Mouse (Mus musculus): ENCODE measurements around the gene Epha4. TPM values are rescaled to one million over a fixed set of nuclear protein-coding genes. Genes with fewer than 3 reads are reported as not detected.

Gene Epha4
- polyA plus RNA-seq, 1 experiment from 2014 or later, result 63.6 TPM

DNA sequence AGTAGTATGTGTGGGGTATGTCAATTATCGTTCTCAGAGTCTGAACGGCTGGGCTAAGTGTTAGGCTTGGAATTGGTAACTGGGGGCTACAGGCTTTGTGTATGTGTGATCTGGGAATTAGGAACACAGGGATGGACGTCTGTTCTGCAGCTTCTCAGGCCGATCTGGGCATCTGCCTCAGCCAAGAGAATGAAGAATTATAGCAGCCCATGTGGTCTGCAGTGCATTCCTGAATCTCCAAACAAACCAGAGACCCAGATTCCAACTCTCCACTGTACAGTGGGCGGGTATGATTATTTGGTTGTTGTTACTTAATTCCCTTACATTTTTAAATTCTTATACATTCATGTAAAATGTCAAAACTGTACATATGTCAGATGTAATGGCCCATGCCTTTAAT is 43.4 kb downstream of the Epha4 start:
- Histone ChIP-seq H3K4me2 (replicated peaks) (no peak overlapping the region), H3K27ac (no peak overlapping the region), H3K4me1 (peaks cover 20% of the 10 kb centered on the region), H3K9ac (no peak overlapping the region), H3K4me3 (no peak overlapping the region), H3K27me3 (no peaks in the 10 kb centered on the region), H3K9me3 (no peaks in the 10 kb centered on the region), H3K36me3 (0 out of 2 replicates have a peak, but pooled peaks cover 3% of the 10 kb centered on the region)
- no peak for ATAC-seq (ENCODE audit: insufficient number of reproducible peaks, insufficient read depth, low FRiP score, low TSS enrichment)
- WGBS, result 48% methylated on average over 5 of the region's 5 CpGs

DNA sequence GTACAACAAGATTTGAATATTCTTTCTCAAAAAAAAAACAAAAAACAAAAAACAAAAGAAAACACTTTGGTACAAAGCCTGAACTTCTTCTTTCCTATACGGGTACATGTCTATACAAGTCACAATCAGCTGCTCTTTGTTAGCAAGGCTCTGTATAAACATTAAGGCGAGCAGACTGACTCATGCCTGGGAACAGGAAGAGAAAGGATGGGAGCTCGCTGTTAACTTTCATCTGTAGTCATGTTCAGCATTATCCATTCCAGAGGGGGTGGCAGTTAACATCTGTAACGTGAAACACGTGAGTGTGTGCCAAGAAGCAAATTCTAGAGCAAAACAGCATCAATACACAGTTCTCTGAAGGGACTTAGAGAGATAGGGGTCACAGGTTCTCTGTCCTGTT is 43.9 kb downstream of the Epha4 start:
- Histone ChIP-seq H3K9ac (no peak overlapping the region), H3K4me2 (replicated peaks) (no peak overlapping the region), H3K27me3 (no peaks in the 10 kb centered on the region), H3K27ac (no peak overlapping the region), H3K4me1 (peaks cover 20% of the 10 kb centered on the region), H3K4me3 (no peak overlapping the region), H3K9me3 (no peaks in the 10 kb centered on the region), H3K36me3 (no peaks in the 10 kb centered on the region)
- WGBS, result 25% methylated on average over 5 of the region's 5 CpGs
- ATAC-seq (ENCODE audit: insufficient number of reproducible peaks, insufficient read depth, low FRiP score, low TSS enrichment), result no peak

DNA sequence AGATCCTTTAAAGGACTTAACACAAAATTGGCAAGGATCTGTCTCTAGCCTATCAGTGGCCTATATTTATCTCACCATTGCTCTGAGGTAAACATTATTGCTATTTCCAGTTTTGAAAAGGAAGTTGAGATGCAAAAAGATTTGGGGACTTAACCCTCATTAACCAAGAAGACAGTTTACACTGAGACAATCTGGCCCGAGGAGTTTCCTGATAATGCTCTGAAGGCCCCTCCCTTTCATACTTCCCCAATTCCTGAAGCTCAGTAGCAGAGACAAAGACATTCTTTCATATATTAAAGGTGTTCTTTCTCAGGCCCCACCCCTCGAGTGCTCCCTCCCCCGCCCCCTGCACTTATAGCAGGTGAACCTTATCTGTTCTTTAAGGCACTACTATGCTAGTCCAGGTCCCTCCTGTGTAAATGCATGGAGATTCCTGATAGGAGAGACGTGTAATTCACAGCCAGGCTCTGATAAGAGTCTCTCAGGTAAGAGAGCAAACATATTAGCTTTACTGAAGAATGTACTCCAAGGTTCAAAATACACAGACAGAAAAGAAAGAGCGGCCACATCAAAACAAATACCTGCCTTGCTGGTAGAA is 46.1 kb downstream of the Epha4 start:
- Histone ChIP-seq H3K4me2 (replicated peaks) (no peak overlapping the region), H3K4me3 (no peak overlapping the region), H3K27ac (no peak overlapping the region), H3K27me3 (no peaks in the 10 kb centered on the region), H3K36me3 (no peaks in the 10 kb centered on the region), H3K9ac (no peak overlapping the region), H3K9me3 (no peaks in the 10 kb centered on the region), H3K4me1 (peaks cover 16% of the 10 kb centered on the region)
- 74% methylated on average over 5 of the region's 5 CpGs for WGBS
- ATAC-seq (ENCODE audit: insufficient number of reproducible peaks, insufficient read depth, low FRiP score, low TSS enrichment), result no peak

DNA sequence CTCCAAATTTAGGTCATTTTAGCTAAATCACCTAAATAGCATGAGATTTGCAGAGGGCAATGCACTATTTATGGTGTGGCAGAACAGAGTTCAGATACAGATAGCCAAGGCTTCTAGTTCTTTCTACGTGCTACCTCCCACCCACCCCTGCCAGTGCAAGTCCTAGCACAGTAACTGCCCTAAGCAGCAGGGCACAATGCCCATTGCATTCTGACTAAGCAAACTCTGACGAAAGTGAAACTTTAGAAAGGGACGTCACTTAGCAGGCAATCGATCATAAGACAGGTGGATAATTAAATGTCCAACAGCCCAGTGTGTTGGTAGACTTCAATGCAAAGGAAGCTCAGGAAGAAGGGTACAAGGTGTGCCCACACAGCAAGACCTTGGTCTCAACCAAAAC is 49.4 kb downstream of the Epha4 start:
- no peak overlapping the region for H3K9ac ChIP-seq
- no peaks in the 10 kb centered on the region for H3K36me3 ChIP-seq
- 0 out of 2 replicates have a peak, but pooled peaks cover 12% of the 10 kb centered on the region for H3K4me1 ChIP-seq
- no peaks in the 10 kb centered on the region for H3K9me3 ChIP-seq
- no peak overlapping the region for H3K27ac ChIP-seq
- H3K4me3 ChIP-seq, result no peak overlapping the region
- H3K4me2 ChIP-seq (replicated peaks), result no peak overlapping the region
- 82% methylated on average over 4 of the region's 4 CpGs for WGBS
- no peaks in the 10 kb centered on the region for H3K27me3 ChIP-seq
- ATAC-seq (ENCODE audit: insufficient number of reproducible peaks, insufficient read depth, low FRiP score, low TSS enrichment), result no peak

DNA sequence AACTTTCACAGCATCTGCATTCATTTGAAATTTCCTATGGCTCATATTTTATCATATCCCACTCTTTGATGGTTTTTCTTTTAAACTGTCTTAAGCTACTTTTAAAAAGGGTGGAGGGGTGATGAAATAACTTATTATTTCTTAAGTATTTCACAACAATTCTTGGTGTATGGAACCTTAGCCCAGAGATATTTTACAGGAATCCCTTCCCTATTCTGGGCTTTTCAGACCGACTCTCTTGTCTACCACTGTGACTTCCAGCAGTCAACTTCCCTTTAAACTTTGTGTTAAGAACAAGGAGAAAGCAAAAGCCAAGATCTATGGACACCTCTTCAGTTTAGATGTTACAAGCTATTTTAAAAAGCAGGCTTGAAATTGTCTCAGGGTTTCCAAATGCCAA is 50.8 kb downstream of the Epha4 start:
- Histone ChIP-seq H3K27me3 (no peaks in the 10 kb centered on the region), H3K36me3 (0 out of 2 replicates have a peak, but pooled peaks cover 2% of the 10 kb centered on the region), H3K4me3 (no peak overlapping the region), H3K27ac (no peak overlapping the region), H3K4me1 (0 out of 2 replicates have a peak, but pooled peaks cover 10% of the 10 kb centered on the region), H3K9me3 (no peaks in the 10 kb centered on the region), H3K4me2 (replicated peaks) (no peak overlapping the region), H3K9ac (no peak overlapping the region)
- ATAC-seq (ENCODE audit: insufficient number of reproducible peaks, insufficient read depth, low FRiP score, low TSS enrichment), result no peak
- WGBS, result 73% methylated on average over 1 of the region's 1 CpGs

DNA sequence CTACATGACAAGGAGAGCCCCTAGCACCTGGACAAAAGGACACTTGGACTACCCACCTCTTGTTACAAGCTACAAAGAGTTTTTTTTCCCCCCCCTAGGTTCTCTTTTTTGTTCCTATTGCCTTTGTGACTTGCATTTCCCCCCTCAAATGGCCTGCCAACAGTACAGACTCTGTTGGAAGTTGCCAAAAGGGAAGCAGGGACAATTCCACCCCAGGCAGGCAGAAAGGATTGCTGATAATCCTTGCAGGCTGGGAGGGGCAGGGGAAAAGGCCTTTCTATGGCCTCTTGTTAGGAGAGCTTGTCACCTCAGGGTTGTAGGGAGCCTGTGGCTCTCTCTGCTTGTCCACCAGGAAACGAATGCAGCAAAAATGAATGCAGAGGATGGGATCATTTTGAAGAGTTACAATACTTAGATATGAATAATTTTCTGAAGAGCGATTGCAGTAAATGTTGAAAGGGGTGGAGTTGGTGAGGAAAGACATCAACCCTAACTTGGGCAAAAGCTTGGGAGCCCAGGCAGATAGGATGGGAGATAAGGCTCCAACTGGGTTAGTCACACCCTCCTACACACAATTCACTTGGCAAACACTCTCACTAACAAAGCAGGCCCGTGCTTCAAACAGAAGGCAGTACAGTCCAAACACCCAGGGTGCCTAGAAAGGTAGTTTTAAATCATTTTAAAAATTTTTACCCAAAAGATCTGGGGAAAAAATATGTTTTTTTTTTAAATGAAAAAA is 52.8 kb downstream of the Epha4 start:
- ATAC-seq (ENCODE audit: insufficient number of reproducible peaks, insufficient read depth, low FRiP score, low TSS enrichment), result no peak
- H3K4me2 ChIP-seq (replicated peaks), result no peak overlapping the region
- no peaks in the 10 kb centered on the region for H3K9me3 ChIP-seq
- H3K4me3 ChIP-seq, result no peak overlapping the region
- 0 out of 2 replicates have a peak, but pooled peaks cover 2% of the 10 kb centered on the region for H3K36me3 ChIP-seq
- H3K4me1 ChIP-seq, result peaks cover 13% of the 10 kb centered on the region; the same call in 1 of the 2 replicates
- H3K27me3 ChIP-seq, result no peaks in the 10 kb centered on the region
- H3K27ac ChIP-seq, result no peak overlapping the region
- WGBS, result 17% methylated on average over 3 of the region's 3 CpGs
- H3K9ac ChIP-seq, result no peak overlapping the region

DNA sequence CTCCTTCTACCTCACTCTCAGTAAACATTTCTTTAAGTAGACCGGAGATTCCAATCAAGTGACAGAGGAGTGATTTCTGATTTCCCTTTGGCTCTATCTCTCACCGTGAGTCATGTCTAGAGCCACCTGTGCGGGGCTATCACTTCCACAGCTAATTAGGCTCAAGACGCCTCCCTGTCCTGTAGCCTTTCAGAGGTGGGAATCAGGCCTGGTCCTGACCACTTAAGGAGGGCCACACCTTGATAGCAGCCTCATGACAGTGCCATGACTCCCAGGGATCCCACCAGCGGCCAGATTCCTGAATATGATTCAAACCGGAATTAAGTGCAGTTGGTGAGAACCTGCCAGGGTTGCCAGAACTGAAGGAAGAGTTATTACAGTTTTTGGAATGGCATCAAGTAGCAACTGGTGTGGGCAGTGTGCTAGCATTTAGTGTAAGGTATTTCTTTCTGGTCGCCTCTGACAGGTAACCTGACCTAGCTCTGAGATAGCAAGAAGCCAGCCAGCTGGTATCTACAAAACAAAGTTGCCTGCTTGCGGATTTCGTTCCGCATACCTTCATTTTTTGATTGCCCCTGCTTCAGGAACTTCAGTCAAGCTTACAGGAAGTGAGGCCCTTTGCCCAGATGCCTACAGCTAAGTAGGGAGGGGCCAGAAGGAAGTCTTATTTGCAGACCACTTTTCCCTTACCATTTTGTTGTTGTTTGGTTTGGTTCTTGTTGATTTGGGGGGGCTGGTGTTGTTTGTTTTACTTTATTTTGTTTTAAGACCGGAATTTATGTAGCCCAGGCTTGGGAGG is 53.9 kb downstream of the Epha4 start:
- Histone ChIP-seq H3K4me2 (replicated peaks) (no peak overlapping the region), H3K36me3 (0 out of 2 replicates have a peak, but pooled peaks cover 2% of the 10 kb centered on the region), H3K4me3 (no peak overlapping the region), H3K27me3 (no peaks in the 10 kb centered on the region), H3K9ac (no peak overlapping the region), H3K9me3 (no peaks in the 10 kb centered on the region), H3K4me1 (peaks cover 13% of the 10 kb centered on the region; the same call in 1 of the 2 replicates), H3K27ac (no peak overlapping the region)
- no peak for ATAC-seq (ENCODE audit: insufficient number of reproducible peaks, insufficient read depth, low FRiP score, low TSS enrichment)
- 60% methylated on average over 11 of the region's 11 CpGs for WGBS

DNA sequence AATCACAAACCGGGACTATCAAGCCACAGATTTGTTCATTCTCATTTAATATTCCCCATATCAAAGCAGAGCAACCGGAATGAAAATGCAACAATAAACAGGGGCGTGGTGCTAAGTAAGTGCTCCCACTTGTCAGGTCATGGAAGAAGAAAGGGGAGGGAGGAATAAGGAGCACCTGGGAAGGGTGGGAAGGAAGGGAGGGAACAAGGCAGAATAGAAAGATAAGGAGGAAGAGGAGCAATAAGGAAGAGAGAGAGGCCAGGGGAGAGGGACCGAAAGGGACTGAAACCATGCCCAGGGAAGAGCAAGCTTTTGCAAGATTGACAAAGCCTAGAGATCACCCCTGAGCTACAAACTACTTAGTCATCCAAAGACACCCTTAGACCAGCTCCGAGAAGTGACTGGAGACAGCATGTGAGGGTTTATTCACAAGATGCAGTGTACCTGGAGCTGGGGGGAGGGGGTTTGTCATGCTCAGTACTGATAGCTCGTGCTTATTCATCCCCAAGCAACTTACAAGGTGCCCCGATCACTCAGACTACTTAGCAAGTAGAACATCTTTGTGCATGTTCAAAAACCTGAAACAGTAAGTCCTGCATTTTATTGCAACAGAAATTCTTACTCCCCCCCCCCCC is 56.0 kb downstream of the Epha4 start:
- peaks cover 13% of the 10 kb centered on the region; the same call in 1 of the 2 replicates for H3K4me1 ChIP-seq
- no peaks in the 10 kb centered on the region for H3K27me3 ChIP-seq
- H3K4me3 ChIP-seq, result no peak overlapping the region
- no peak overlapping the region for H3K27ac ChIP-seq
- no peaks in the 10 kb centered on the region for H3K9me3 ChIP-seq
- no peak for ATAC-seq (ENCODE audit: insufficient number of reproducible peaks, insufficient read depth, low FRiP score, low TSS enrichment)
- H3K4me2 ChIP-seq (replicated peaks), result no peak overlapping the region
- H3K36me3 ChIP-seq, result 0 out of 2 replicates have a peak, but pooled peaks cover 2% of the 10 kb centered on the region
- 81% methylated on average over 7 of the region's 7 CpGs for WGBS
- no peak overlapping the region for H3K9ac ChIP-seq

DNA sequence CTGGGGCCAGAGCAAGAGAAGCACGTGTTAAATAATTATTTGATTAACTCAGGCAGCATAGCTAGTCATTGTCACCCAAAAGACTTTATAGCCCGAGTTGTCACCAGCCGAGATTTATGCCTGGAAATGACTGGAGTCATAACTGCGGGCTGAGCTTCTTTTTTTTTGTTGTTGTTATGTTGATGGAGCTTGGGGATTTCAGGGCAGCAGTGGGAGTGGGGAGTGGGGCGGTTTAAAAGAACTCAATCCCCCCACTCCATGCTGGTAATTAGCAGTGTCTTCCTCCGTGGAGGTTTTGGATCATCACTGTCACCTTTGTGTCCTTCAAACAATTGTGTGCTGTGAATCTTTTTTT is 57.5 kb downstream of the Epha4 start:
- no peak overlapping the region for H3K9ac ChIP-seq
- 48% methylated on average over 6 of the region's 6 CpGs for WGBS
- no peak overlapping the region for H3K4me3 ChIP-seq
- H3K27ac ChIP-seq, result no peak overlapping the region
- no peaks in the 10 kb centered on the region for H3K27me3 ChIP-seq
- peaks cover 13% of the 10 kb centered on the region; the same call in 1 of the 2 replicates for H3K4me1 ChIP-seq
- no peak for ATAC-seq (ENCODE audit: insufficient number of reproducible peaks, insufficient read depth, low FRiP score, low TSS enrichment)
- H3K9me3 ChIP-seq, result no peaks in the 10 kb centered on the region
- 0 out of 2 replicates have a peak, but pooled peaks cover 2% of the 10 kb centered on the region for H3K36me3 ChIP-seq
- H3K4me2 ChIP-seq (replicated peaks), result no peak overlapping the region

DNA sequence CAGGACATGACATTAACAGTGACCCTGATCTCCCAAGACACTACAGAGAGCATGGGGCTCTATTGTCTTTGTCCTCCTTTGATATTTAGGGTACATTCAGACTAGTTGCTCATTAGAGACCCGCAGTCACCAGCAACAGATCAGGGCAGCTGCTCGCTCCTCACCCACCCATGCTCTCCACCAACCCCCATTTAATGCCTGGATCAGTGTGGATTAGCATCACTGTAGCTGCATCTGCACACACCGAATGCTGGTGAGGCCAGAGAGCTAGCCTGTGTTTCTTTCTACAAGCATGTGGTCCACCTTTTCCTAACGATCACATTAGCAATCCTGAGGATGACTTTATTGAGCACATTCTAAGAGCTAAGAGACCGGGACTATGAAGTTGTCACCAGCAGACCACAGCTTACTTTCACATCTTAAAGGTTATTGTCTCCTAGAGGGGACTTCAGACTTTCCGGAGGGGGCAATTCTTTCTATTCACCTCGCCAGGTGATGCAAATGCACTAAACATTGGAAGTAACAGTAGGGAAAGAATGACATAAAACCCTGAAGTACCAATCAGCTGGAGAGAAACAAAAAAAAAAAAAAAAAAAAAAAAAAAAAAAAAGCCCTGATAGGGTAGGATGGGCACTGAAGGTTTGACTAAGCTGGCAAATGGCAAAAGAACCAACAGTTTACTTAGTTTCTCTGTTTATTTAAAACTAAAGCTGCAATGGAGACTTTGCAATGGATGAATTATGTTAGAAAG is 58.0 kb downstream of the Epha4 start:
- Histone ChIP-seq H3K9me3 (no peaks in the 10 kb centered on the region), H3K4me2 (replicated peaks) (no peak overlapping the region), H3K9ac (no peak overlapping the region), H3K36me3 (0 out of 2 replicates have a peak, but pooled peaks cover 2% of the 10 kb centered on the region), H3K27ac (no peak overlapping the region), H3K27me3 (no peaks in the 10 kb centered on the region), H3K4me1 (peaks cover 11% of the 10 kb centered on the region; the same call in 1 of the 2 replicates), H3K4me3 (no peak overlapping the region)
- ATAC-seq (ENCODE audit: insufficient number of reproducible peaks, insufficient read depth, low FRiP score, low TSS enrichment), result no peak; the same call in 1 of the 2 replicates
- 56% methylated on average over 7 of the region's 7 CpGs for WGBS

DNA sequence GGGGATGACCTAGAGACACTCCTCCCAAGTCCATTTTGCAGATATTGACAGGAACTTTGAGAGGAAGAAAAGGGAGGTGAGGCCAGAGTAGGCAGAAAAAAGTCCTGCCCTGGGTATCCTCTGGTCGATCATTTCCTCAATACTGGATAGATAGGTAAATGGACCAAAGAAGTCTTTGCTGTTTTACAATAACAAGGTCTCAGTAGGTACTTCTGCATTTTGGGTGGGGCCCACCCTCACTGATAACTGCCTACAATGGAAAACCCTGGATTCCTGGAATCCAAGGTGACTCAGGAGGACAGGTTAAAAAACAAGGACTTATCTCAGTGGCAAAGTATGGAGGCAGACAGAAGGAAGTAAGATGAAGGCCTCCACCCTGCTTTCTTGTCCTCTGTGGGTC is 61.1 kb downstream of the Epha4 start:
- H3K36me3 ChIP-seq, result no peaks in the 10 kb centered on the region
- no peak overlapping the region for H3K27ac ChIP-seq
- ATAC-seq (ENCODE audit: insufficient number of reproducible peaks, insufficient read depth, low FRiP score, low TSS enrichment), result no peak
- H3K27me3 ChIP-seq, result no peaks in the 10 kb centered on the region
- WGBS, result 80% methylated on average over 1 of the region's 1 CpGs
- no peak overlapping the region for H3K4me2 ChIP-seq (replicated peaks)
- no peaks in the 10 kb centered on the region for H3K9me3 ChIP-seq
- no peak overlapping the region for H3K9ac ChIP-seq
- no peak overlapping the region for H3K4me3 ChIP-seq
- peaks cover 5% of the 10 kb centered on the region; the same call in 1 of the 2 replicates for H3K4me1 ChIP-seq
